Mouse (Mus musculus): ENCODE data around the gene Acoxl.

- no peak for TF ChIP-seq EP300 (IDR thresholded peaks at IDR 0.05; ENCODE audit: insufficient read depth, low read depth, low read length)
- no peak for TF ChIP-seq CTCF (IDR thresholded peaks at IDR 0.05)
- TF ChIP-seq POLR2A (IDR thresholded peaks at IDR 0.05; ENCODE audit: insufficient read depth, low read depth, low read length): no peak
These were observed 78.2 kb downstream of the Acoxl start for GRCm38 (mm10) chr2:127916804-127917410.

Measured in heart, adult 2 months (tissue).